Mouse (Mus musculus): Measurements from ENCODE around the gene Tie1.

GRCm38 (mm10) chr4:118472687-118473086 is 17.2 kb downstream of the Tie1 start:
- no peak for TF ChIP-seq CTCF (IDR thresholded peaks at IDR 0.05; ENCODE audit: low read depth)
- no peak for TF ChIP-seq EP300 (IDR thresholded peaks at IDR 0.05; ENCODE audit: low read depth)
